Mouse (Mus musculus): ENCODE data around the gene Ikzf5.
"Not testable (repeated sequence)": the region's sequence is repeated elsewhere in the genome, so short reads cannot be mapped to it uniquely, and the experiment has no call there.

Gene Ikzf5

DNA sequence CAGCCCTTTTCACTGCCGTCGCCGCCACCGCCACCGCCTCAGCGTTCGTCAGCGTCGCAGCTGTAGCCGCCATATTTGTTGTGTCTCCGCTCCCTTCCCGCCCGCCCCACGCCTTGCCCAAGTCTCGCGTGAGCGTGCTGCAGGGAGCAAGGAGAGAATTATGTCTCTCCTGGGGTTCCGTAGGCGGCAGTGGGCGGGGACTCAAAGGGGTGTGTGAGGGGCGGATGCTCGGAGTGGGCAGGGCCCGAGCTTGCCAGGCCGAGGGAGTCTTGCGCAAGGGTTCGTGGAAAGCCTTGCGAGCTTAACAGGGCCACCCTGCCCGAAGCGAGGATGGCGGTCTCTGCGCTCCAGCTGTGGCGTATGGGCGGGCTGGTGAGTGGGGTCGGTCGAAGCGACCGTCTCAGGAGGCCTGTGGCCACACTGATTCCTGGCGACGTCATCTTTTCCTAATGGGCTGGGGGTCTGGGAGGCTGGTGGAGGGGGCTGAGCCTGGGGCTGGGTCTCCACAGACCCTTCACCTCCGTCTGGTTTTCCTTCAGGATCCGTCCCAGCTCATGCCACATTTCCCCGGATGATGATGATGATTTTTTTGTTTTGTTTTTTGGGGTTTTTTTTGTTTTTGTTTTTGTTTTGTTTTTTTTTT is at the start of gene Ikzf5, which contains the start of gene Acadsb:
TSS of gene Ikzf5 (minus strand) at position 106 of the 643 bp plus-strand sequence.
TSS of gene Acadsb (plus strand) at position 186 of the 643 bp plus-strand sequence.
- CTCF ChIA-PET, result no interaction called here

DNA sequence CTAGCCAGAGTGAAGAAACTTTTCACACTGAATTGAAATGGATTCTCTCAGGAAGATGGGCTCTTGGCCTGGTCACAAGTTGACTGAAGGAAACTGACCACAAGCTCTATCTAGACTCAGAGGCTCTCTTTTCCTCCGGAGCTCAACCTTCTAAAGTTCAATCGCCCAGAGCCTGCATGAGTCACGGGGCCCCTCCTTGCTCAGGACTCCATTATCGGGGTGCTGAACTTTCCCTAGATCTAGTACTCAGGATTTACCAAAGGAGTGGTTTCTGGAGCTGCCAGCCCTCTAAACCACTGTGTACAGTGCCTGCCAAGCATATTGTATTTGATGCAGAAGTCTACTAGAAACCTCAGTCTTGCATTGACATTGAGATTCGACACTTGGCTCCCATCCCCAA is 46.4 kb upstream of the Ikzf5 start:
- CTCF ChIA-PET, result no interaction called here

DNA sequence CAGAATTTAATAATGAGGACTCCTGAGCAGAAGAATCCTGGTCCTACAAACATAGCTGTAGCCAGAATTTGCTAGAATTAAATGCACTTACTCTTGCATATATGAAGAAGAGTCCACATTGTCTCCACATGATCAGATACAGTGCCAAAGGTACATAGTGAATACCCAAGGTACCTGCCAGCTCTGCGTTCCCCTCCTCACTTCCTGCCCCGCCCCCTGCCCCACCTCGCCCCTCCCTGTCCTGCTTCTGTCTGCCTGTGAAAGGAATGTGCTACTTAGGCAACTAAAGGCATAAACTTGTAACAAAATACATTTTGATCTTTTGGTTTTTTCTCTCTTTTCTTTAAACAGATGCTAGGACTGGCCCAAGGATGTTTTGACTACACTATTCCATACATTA is 26.7 kb upstream of the Ikzf5 start:
- CTCF ChIA-PET, result no interaction called here

DNA sequence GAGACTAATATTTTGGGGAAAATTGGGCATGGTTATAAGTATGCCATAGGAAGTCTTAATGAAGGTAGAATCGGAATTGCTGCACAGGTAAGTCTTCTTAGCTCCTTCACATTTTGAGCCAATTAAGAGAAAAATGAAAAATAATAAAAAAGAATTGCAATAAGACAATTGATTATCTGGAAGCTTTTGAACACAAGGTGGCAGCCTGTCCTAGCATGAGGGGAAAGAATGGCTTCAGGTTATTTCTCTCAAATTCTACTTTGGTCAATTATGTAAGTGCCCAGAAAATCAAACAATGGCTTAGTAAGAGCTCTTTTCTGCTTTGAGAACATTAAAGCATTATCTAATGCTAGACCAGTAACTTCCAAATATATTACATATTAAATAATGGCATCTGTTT is 24.0 kb upstream of the Ikzf5 start:
- CTCF ChIA-PET, result no interaction called here

DNA sequence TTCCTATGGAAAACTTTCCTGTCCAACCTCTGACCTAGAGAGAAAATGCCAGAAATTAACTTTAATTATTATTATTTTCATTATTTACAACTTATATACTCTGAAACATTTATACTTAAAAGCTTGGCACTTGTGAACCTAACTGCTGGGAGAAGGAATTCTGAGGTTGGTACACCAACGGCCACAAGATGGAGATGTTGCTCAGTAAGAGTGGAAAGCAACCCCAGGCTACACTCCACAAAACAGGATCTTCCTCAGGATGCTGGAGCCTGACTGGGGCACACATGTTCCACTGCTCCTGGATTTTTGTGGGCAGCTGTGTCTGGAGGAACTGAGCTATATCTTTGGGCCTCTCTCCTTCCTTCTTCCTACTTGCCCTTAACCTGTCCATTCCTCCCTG is 21.9 kb upstream of the Ikzf5 start:
- CTCF ChIA-PET, result no interaction called here

DNA sequence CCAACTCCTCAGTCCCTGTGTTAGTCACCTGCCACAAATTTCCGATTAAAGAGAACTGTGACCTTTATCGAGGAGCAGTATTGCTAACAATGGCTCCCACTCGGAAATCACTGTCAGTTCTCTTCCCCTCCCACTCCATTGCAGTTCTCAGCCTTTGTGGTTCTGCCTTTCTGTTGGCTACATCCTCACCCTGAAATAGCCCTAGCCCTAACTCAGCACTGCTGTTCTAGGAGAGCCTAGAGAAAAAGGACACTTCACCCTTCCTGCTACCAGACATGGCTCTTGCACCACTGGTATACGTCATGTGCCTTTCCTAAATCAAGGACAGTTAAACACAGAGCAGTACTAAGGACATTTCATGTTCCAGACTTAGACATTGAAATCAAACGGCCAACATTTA is 17.0 kb upstream of the Ikzf5 start:
- CTCF ChIA-PET, result no interaction called here

DNA sequence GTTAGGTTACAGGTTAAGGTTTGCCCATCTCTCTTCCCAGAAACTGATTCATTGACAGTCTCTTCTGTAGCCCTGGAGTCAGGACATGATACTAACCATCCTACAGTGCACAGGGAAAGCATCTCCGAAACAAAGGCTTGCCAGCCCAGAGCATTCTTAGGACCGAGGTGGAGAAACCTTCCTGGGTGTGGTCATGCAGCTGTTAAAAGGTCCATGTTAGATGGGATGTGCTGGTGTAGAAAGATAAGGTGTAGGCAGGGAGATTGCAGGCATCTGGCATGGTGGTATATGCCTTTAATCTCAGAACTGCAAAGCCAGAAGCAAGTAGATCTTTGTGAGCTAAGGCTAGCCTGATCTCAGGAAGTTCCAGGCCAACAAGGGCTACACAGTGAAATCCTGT is 14.6 kb upstream of the Ikzf5 start:
- CTCF ChIA-PET, result no interaction called here

DNA sequence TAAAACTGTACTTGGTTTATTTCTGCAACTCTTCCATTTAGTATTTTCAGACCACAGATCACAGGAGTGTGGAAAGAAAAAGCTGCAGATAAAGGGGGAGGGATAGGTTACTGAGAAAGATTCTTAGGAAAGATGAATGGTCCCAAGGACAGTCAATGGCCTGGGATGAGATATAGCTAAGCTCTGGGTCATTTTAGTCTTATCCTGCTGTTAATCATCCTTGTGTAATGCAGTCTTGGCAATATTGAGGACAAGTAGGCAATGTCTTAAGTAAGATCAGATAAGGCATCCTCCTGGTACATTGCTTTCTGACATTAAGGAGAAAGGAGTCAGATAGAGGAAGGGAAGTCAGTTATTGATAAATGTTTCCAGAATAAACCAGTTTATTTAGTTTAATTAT is 7.3 kb upstream of the Ikzf5 start:
- CTCF ChIA-PET, result no interaction called here

DNA sequence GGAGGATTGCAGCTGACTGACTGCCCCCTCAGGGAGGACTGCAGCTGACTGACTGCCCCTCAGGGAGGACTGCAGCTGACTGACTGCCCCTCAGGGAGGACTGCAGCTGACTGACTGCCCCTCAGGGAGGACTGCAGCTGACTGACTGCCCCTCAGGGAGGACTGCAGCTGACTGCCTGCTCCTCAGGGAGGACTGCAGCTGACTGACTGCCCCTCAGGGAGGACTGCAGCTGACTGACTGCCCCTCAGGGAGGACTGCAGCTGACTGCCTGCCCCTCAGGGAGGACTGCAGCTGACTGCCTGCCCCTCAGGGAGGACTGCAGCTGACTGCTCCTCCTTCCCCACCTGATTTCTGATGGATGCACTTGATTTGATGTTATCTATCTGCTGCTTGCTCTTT is 6.4 kb upstream of the Ikzf5 start:
- CTCF ChIA-PET, result not testable (repeated sequence)

DNA sequence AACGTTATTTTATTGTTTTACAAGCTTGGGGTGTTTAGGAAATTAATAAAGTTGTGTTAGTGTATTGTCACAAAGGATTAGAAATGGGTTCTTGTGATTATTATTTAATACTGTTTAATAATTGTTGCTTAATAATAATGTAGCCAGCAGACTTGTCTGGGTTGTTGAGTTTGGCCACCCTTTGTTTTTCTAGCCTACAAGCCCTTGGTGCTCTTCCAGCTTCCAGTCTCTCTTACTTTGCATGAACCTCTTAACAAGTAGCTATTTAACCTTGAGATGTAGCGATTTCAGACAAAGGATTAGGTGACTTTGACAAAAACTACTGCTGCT is 1.6 kb upstream of the Ikzf5 start:
- CTCF ChIA-PET, result no interaction called here

DNA sequence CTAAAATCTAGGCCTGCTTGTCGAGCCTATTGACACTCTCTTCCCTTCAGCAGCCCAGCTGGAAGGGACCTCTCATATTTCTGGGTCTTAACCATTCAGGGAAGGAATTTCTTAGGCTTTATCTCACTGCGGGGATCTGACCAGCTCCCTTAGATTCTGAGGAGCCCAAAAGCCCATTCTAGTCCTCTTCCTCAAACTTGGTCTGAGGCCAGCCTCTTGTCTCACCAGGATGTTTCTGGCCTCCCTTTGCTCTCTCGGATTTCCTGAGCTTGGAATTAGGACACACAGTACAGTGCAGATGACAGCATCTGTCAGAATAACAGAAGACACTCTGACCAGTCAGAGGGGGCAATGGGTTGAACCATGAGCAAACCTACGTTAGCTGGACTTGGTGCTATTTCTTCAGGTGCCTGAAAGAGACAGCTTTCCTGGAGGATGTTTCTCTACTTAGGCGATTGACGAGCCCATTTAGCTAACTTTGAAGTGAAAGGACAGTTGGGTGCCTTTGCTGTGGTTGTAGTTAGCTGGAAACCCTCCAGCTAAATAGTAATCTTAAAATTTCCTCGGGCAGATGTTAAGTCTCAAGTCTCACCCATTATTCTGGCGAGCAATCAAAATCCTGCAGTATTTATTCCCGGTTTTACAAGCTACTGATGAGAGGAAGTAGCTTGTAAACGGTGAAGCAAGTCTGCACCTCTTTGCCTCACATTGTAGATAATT is 1.1 kb upstream of the Ikzf5 start:
- CTCF ChIA-PET, result no interaction called here

DNA sequence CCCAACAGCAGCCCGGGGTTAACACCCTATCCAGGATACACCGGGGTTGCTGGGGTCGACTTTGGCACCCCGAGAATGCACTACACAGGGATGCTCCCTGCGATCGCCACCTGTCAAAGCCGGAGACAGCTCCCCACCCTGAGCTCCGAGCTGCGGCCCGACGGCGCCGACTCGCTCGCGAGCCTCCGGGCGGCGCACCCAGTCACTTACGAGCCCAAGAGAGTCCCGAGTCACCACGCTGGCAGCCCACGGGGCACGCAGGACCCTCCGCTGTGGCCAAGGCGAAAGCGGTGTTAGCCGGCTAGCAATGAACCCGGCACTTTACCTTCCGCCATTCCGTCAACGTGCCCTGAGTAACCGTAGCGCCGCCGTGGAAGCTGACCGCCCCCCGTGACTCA is 334 bp downstream of the Ikzf5 start:
- CTCF ChIA-PET, result no interaction called here

DNA sequence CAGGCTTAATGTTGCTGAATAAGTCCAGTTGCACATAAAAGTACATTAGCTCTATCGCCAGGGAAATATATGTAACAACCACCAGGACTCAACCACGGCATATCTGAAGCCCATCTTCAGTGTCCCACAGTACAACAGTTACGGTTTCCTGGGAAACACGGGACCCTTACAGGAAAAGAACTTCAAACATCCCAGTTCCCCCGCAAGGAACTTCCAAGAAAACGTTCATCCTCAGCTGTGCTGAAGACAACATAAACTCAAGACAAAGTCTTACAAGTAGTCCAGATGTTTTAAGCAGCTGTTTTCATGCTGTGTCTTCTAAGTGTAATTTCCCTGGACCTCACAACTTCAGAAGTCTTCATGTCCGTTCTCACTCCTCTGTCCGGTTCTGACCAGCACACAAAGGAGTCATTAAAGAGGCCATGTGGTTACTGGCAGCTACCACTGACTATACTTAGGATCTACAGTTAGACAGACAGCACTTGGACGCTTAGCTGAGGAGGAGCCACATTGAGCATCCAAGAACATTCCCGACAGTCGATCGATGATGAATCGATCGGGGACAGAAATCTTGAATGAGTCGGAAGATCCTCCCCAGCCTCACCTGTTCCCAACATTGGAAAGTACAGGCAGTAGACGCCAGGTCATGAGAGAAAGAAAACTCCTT is 867 bp downstream of the Ikzf5 start:
- CTCF ChIA-PET, result no interaction called here

DNA sequence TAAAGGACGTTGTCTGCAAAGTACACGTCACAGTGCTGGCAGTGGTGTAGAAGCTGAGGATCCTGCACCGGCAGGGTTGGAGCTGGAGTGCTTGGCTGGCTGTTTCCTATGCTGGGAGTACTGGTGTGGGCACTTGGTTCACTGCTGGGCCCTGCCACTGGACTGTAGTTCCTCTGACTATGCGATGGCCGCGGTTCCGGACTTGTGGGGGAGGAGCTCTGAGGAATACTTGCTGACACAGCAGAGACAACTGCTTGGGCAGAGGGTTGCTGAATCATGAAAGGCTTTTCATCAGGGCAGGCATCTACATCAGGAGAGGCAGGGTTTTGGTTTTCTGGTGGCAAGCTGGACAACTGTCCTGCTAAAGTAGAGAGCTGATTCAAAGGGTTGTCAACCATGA is 18.6 kb downstream of the Ikzf5 start:
- CTCF ChIA-PET, result not testable (repeated sequence)

DNA sequence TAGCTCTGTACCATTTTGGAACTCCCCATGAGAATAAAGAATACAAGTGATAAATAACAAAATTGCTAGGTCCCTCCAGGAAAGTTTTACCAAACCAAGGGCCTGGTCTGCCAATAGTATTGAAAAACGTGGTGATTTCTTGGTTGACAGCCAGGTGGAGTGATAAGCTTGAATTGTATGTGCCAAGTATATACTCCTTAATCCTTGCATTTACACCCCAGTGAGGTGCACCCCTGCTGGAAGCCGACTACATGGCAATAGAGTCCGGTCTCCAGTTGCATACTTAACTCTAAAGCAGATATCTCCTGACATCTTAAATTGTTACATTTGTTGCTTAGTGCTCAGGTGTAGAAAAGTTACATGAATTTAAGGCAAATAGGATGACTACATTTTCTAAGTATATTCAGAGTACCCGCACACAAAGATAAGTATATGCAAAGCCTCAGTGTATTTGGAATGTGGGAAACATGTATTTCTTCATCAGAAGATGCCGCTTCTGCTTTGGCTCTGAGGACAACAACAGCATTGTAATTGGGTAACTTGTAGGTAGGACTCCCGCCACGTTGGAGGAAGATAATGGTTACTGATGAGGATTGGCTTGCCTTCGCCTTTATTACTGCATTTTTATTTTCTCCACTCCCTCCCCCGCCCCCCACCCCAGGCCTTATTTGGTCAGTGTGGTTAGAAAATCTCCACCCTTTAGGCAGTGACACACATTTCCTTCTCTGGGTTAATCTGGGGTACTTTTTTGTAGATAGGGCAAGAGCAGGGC is 38.3 kb downstream of the Ikzf5 start:
- CTCF ChIA-PET, result interaction anchor here (0.7 to 0.9 kb wide), 2 partner anchors 9 to 29 kb away, joined by 4 to 5 read pairs; partner anchors contain the start of gene 2310057M21Rik

DNA sequence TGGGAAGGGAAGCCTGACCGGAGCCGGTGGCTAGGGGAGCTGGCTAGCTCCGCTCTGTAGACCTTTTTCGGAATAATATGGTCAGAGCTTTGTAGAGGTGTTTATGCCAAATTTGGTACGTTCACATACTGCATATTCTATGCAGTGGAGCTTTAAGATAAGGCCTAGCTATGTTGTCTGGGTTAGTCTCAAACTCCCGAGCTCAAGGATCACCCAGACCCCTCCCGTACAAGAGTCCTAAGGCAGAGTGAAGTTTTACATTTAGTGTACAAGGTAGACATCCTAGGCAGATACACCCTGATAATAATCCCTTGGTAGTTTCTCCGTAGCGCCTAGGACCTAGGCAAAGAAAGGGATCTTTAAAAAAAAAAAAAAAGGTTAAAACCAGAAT is 38.9 kb downstream of the Ikzf5 start:
- CTCF ChIA-PET, result interaction anchor here (0.7 to 0.9 kb wide), 2 partner anchors 9 to 30 kb away, joined by 4 to 5 read pairs; partner anchors contain the start of gene 2310057M21Rik

DNA sequence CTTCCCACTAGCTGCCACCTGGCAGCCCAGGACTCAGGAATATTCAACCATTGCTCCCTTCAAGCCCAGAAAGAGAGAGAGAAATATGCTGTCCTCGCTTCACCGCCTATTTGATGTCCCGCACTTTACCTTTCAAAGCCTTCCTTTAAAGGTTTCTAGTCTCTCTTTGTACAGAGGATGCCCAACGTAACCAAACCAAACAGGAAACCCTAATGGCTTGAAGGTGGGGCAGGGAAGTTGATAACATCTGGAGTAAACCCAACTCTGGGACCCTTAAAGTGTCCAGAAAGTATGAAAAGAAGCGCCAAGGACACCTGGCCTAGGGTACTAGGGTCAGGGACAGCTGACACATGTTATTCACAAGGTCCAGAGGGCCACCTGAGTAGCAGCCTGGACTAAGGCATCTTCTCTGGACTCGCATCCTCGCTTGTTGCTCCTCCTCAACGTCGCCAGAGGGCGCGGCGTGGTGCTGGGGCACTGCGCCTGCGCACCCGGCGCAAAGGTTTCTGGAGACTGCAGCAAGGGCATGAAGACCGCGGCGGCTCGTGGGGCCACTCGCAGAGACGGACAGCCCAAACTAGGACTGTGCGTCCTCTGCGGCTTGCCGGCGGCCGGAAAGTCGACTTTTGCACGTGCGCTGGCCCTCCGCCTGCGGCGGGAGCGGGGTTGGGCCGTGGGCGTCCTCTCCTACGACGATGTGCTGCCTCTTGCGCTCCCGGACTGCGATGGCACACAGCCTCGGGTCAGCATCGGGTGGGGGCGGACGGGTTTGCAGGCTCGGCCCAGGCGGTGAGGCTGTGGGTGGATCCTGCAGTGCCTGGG is 39.5 kb downstream of the Ikzf5 start, which contains the start of gene Pstk:
TSS of gene Pstk (plus strand) at position 494 of the 822 bp plus-strand sequence.
- CTCF ChIA-PET, result interaction anchor here (0.9 kb wide), 1 partner anchor 8 kb away, joined by 5 read pairs; the partner anchor contains the start of gene 2310057M21Rik

DNA sequence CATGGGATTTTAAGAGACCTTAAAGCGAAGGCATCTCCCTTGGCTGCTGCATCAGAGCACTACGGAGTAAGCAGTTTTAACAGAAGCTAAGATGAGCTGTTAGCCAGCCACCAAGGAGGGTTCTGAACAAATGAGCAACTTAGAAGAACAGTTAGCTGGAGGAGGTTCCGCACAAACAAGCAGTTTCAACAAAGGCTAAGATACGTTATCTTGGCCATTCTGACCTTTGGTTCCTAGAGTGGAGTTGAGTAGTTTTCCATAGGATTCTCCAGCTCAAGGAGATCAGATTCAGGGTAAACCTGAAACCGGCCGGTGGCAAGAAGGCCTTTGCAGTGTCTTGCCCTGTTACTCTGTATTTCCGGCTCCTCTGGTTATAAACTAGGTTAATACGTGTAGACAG is 46.2 kb downstream of the Ikzf5 start:
- CTCF ChIA-PET, result no interaction called here

DNA sequence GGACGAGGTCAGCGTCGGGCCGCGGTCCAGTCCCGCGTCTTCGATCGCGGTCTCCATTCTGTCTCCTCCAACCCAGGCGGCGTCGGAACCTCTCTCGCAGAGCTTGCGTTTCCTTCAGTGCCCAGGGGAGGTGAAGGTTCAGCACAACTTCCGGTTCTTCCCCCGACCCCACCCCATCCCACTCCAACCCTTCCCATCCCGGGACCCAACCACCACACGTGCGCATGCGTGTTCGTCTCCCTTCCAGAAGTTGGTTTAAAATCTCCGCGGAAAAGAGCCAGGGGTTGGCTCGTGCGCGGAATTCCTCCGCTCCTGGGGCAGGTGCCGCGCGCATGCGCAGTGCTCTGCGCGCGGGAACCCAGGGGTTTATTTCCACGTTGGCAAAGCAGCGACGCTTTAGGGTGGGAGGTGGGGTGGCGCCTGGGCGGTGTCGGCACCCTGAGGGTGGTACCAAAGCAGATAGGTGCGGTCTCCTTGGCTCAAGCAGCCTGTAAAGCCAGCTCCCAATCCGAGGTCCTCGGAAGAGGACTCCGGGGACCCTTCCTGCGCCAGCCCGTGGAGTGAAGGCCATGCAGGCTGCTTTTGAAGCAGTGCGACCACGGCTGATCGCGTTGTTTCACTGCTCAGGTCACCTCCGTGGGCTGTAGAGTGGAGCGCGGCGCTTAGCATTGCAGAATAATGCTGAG is 47.6 kb downstream of the Ikzf5 start, which contains the start of gene 2310057M21Rik:
TSS of gene 2310057M21Rik (minus strand) at position 145 of the 686 bp plus-strand sequence.
- CTCF ChIA-PET, result interaction anchor here (1.0 kb wide), 1 partner anchor 9 kb away, joined by 5 read pairs; no protein-coding TSS in a partner anchor

DNA sequence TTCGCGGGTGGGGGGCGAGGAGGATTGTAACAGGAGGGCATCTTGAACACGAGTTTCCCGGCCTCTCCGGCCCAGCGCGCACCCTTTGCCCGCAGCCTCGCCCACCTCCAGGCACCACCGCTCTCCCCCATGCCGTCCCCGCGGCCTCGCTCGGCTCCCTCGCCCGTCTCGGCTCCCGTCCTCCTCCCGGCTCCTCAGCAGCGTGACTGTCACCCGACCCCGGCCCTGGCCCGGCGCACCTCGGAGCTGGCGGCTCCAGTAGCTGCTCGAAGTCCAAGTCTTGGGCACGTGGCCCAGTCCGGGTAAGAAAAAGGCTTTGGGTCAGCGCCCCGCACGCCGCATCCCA is 48.1 kb downstream of the Ikzf5 start:
- CTCF ChIA-PET, result no interaction called here

DNA sequence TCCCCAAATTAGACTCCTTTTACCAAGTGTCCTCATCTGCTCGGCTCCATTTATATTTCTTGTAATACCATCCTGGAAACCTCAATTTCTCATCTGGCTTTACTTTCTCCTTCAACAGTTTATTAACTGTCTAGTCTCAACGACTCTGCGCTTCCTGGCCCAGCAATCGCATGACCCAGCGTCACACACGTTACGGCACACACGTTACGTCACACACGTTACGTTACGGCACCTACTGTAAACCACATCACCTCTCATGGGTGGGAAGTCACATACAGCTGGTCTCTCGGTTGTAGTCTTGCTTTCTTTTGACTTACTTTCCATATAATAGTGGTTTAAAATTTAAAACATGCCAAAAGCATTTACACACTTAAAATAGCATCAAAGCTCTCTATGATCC is 54.2 kb downstream of the Ikzf5 start:
- CTCF ChIA-PET, result no interaction called here

Data from spleen, embryonic (tissue).